Mouse (Mus musculus): ENCODE measurements around the gene Speer2. TPM values are rescaled to one million over a fixed set of nuclear protein-coding genes. Genes with fewer than 3 reads are reported as not detected.

Speer2 gene
- total RNA-seq (2014; fragmentation: Nextera tagmentation) = not detected in 2 replicates
- not detected in 2 replicates for total RNA-seq (2017)

DNA sequence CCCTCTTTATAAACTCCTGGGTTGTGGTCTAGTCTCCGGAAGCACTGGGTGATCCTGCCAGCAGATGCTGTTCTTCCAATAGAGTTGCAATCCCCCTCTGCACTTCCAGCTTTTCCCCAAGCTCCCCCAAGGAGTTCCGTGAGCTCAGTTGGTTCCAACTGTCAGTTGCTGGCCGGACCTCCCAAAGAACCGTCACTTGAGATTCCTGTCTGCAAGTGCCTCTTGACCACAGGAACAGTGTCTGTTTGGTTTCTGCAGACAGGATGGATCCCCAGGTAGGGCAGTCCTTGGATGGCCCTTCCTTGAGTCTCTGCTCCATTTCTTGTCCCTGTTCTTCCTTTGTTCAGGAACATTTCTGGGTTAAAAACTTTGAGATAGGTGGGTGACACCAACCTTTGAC is at the start of gene Speer2:
Gene Speer2 (minus strand): TSS at position 101 of the 400 bp plus-strand sequence.
- ATAC-seq (replicated peaks; ENCODE audit: low FRiP score, low TSS enrichment, poor library complexity, severe bottlenecking) = no peak

GRCm38 (mm10) chr16:69904303-69904702 is 40.8 kb upstream of the Speer2 start:
- ATAC-seq (replicated peaks; ENCODE audit: low FRiP score, low TSS enrichment, poor library complexity, severe bottlenecking) = no peak

DNA sequence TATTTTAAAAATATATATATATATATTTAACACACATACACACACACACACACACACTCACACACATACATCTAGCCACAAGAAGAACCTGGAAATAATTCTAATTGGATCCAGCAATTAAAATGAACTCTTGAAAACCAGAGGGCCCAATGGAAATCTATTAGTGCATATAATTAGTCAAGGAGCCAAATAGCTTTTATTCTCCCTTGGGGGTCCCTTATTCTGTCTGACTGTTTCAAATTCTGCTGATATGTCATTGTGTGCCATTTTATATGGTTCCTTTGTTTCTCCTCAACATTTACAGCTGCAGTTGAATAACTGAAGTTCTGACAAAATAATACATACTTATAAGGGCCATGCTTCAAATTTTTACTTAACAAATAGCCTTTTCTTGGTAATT is 17.2 kb upstream of the Speer2 start:
- ATAC-seq (replicated peaks; ENCODE audit: low FRiP score, low TSS enrichment, poor library complexity, severe bottlenecking) = no peak

DNA sequence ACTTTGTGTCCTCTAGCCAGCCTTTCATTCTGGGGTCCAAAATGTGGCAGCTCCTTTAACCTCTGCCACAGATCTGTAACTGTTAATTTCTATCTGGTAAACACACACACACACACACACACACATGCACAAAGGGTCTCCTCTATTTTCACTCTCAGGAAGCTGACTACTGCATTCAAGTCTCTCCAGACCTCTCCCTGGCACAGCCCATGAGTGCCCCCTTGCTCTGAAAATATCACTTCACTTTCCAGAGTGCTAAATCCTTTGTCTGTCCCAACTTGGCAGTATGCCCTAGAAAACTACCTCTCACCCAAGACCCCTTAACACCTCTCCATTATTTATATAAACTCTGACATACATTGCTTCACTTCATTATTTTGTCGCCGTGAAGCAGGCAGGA is 26.9 kb downstream of the Speer2 start:
- no peak for ATAC-seq (replicated peaks; ENCODE audit: low FRiP score, low TSS enrichment, poor library complexity, severe bottlenecking)

DNA sequence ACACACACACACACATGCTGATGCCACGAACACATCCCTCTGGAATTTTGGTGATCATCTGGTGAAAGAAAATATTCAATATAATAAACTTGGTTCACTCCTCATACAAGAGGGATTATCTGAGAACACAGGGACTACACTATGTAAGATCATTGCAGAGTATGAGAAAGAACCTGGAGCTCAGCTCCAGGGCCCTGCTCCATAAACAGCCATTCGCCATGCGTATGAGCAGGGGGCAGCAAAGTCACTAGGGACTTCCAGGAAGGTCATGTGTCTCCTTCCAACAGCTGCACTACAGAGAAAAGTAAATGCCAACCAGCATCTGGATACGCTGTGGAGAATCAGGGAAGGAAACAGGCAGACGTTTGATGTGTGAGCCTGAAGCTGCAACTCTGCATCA is 49.9 kb downstream of the Speer2 start:
- ATAC-seq (replicated peaks; ENCODE audit: low FRiP score, low TSS enrichment, poor library complexity, severe bottlenecking) = no peak
